ENCODE assay signal across 26 mouse cellular contexts in genomic region chr5:52435533-52435932, GRCm38 (mm10). TPM values are rescaled to one million over a fixed set of nuclear protein-coding genes. Genes with fewer than 3 reads are reported as not detected.
"Had no signal": no experiment of that assay in that cellular context is flagged by ENCODE, and none has a peak within 500 bp of the region (broad histone marks: within the 10 kb centered on the region; RNA-seq: fewer than 3 reads in every experiment).

No protein-coding gene starts in this region.

- H3K4me2 ChIP-seq: heart, embryonic 12.5 days; hindbrain, embryonic 12.5 days; hindbrain, embryonic 14.5 days; intestine, embryonic 15.5 days; kidney, embryonic 15.5 days; limb, embryonic 13.5 days; limb, embryonic 15.5 days; liver, embryonic 12.5 days had no signal

- H3K4me3 ChIP-seq: heart, embryonic 10.5 days; heart, embryonic 12.5 days; hindbrain, embryonic 10.5 days; hindbrain, embryonic 12.5 days; intestine, embryonic 15.5 days; kidney, embryonic 15.5 days; limb, embryonic 13.5 days; limb, embryonic 15.5 days; liver, embryonic 12.5 days had no signal

- H3K9ac ChIP-seq: heart, embryonic 12.5 days; hindbrain, embryonic 12.5 days; hindbrain, embryonic 14.5 days; intestine, embryonic 15.5 days; kidney, embryonic 15.5 days; limb, embryonic 13.5 days; limb, embryonic 15.5 days; liver, embryonic 12.5 days had no signal

- H3K27me3 ChIP-seq: heart, embryonic 12.5 days; hindbrain, embryonic 12.5 days; intestine, embryonic 15.5 days; kidney, embryonic 15.5 days; limb, embryonic 13.5 days; limb, embryonic 15.5 days; liver, embryonic 12.5 days had no signal

- H3K9me3 ChIP-seq: heart, embryonic 10.5 days; heart, embryonic 12.5 days; hindbrain, embryonic 10.5 days; hindbrain, embryonic 12.5 days; intestine, embryonic 15.5 days; kidney, embryonic 15.5 days; limb, embryonic 13.5 days; limb, embryonic 15.5 days; liver, embryonic 12.5 days had no signal

- H3K4me1 ChIP-seq: heart, embryonic 10.5 days; heart, embryonic 12.5 days; hindbrain, embryonic 10.5 days; hindbrain, embryonic 12.5 days; intestine, embryonic 15.5 days; kidney, embryonic 15.5 days; liver, embryonic 12.5 days had no signal

- H3K36me3 ChIP-seq: heart, embryonic 10.5 days; heart, embryonic 12.5 days; hindbrain, embryonic 10.5 days; hindbrain, embryonic 12.5 days; intestine, embryonic 15.5 days; kidney, embryonic 15.5 days; limb, embryonic 13.5 days; limb, embryonic 15.5 days; liver, embryonic 12.5 days had no signal

- ATAC-seq: hindbrain, embryonic 16.5 days; inflammation-experienced regulatory T-cells, adult 6 months; intestine, embryonic 15.5 days; intestine, postnatal 0 days; liver, embryonic 12.5 days had no signal

- H3K27ac ChIP-seq: heart, embryonic 10.5 days; hindbrain, embryonic 10.5 days; hindbrain, embryonic 12.5 days; hindbrain, embryonic 14.5 days; intestine, embryonic 15.5 days; kidney, embryonic 15.5 days; kidney, postnatal 0 days; limb, embryonic 13.5 days; limb, embryonic 15.5 days; liver, embryonic 12.5 days had no signal

- DNase-seq: gastrocnemius, postnatal 14 days; gastrocnemius, postnatal 36 days; heart, adult 18-20 months; heart, postnatal 10 days; heart, postnatal 4 days; kidney, adult 2 months; kidney, adult 9 months; kidney, postnatal 14 days; kidney, postnatal 36 days; layer of hippocampus, adult 9-11 months; layer of hippocampus, postnatal 36 days; left cerebral cortex, postnatal 4 days had no signal

RNA-seq across cellular contexts. Expression of gene Ccdc149, which starts 35.8 kb away (rescaled TPM):
- polyA plus RNA-seq: inflammation-experienced regulatory T-cells, adult 6 months had no signal
